Mouse (Mus musculus): Measurements from ENCODE around the gene Rab11fip3. TPM values are rescaled to one million over a fixed set of nuclear protein-coding genes. Genes with fewer than 3 reads are reported as not detected.

Rab11fip3 gene
- total and polyA plus RNA-seq, 3 experiments = 29.3 to 30.5 (median 29.7) TPM

DNA sequence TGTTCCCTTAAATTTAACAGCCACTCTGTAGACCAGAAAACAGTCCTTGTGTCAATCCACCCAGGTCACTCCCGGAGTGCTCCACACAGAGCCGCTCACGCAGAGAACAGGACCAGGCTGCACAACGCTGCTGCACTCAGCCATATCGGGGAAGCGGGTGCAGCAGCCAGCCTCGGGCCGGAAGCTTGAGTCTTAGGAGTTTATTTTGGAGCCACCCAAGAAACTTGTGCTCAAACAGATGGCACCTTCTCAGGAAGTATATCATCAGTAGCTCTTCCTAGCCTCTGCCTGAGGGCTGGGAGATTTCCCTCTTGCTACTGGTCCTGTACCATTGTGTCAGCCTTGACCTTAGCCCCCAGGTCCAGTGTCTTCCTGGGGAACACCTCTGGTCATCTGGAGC is 12.1 kb downstream of the Rab11fip3 start:
- no peak overlapping the region for H3K27ac ChIP-seq
- no peak overlapping the region for H3K9ac ChIP-seq (ENCODE audit: low read depth, low read length)
- no peak overlapping the region for H3K4me3 ChIP-seq
- TF ChIP-seq CTCF (IDR thresholded peaks at IDR 0.05) (no peak), POLR2A (IDR thresholded peaks at IDR 0.05; ENCODE audit: insufficient read depth, low read depth, low read length) (no peak), EP300 (IDR thresholded peaks at IDR 0.05; ENCODE audit: insufficient read depth, low read depth, low read length) (no peak)
- no peaks in the 10 kb centered on the region for H3K4me1 ChIP-seq (ENCODE audit: control insufficient read depth, insufficient read depth, low read length)
- H3K27me3 ChIP-seq (ENCODE audit: control insufficient read depth, insufficient read depth, low read length) = no peaks in the 10 kb centered on the region
- 89% methylated on average over 8 of the region's 8 CpGs for WGBS
- intact Hi-C loops (cut with DNase I) = no loop called here
- H3K79me2 ChIP-seq (replicated peaks; ENCODE audit: control insufficient read depth, insufficient read depth, low read length) = no peaks in the 10 kb centered on the region
- DNase-seq = no peak
- no peaks in the 10 kb centered on the region for H3K36me3 ChIP-seq (ENCODE audit: control insufficient read depth, insufficient read depth, low read length)

DNA sequence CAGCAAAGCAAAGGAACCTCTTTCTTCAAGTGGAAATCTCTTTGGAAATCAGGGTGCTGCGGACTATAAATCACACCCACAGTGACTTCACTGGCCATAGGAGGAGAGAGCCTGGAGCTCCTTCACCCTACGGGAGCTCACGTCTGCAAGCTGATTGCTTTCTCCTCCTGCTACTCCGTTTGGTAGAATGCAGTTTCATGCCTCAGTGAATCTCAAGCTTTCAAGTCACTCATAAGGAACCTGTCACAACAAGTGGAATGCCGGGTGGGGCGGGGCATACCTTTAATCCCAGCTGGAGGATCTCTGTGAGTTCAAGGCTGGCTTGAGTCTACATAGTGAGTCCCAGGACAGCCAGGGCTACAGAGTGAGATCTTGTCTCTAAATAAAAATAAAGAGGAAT is 14.2 kb downstream of the Rab11fip3 start:
- Histone ChIP-seq H3K4me1 (ENCODE audit: control insufficient read depth, insufficient read depth, low read length) (no peaks in the 10 kb centered on the region), H3K9ac (ENCODE audit: low read depth, low read length) (no peak overlapping the region), H3K4me3 (no peak overlapping the region), H3K27ac (no peak overlapping the region), H3K36me3 (ENCODE audit: control insufficient read depth, insufficient read depth, low read length) (no peaks in the 10 kb centered on the region), H3K27me3 (ENCODE audit: control insufficient read depth, insufficient read depth, low read length) (no peaks in the 10 kb centered on the region), H3K79me2 (replicated peaks; ENCODE audit: control insufficient read depth, insufficient read depth, low read length) (peaks cover 3% of the 10 kb centered on the region; the same call in 1 of the 2 replicates)
- WGBS = 87% methylated on average over 6 of the region's 6 CpGs
- no peak for DNase-seq
- intact Hi-C loops (cut with DNase I) = no loop called here
- TF ChIP-seq CTCF (IDR thresholded peaks at IDR 0.05) = no peak
- no peak for TF ChIP-seq EP300 (IDR thresholded peaks at IDR 0.05; ENCODE audit: insufficient read depth, low read depth, low read length)
- TF ChIP-seq POLR2A (IDR thresholded peaks at IDR 0.05; ENCODE audit: insufficient read depth, low read depth, low read length) = no peak

DNA sequence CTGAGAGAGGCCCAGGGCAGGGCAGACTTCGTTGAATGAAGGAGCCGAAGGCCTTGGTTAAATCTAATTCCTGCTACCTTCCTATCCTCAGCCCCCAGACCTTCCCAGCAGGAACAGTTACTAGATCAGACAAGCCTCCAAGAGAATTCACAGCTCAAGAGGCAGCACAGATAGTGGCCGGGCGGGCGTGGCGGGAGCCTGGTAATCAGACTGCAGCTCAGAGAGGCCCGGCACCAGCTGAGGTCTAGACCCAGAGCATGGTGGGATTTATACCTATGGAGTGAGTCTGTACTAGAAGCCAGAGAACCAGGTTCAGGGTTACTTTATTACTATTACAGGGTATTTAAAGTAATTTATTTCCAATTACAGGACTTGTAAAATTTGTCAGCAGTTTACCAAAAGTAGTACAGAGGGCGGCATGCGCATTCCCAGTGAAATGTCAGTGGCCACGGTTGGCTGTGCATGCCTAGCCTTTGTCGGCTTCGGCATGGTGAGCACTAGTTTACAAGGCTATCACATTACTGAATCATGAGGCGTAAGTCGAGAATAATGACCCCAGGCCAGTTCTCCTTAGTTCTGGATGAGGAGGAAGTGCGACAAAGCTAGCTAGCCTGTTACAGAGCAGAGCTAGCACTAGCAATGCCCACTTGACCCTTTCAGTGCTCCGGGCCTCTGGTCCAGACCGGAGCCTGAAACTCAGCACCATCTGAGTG is 15.1 kb downstream of the Rab11fip3 start:
- H3K36me3 ChIP-seq (ENCODE audit: control insufficient read depth, insufficient read depth, low read length) = no peaks in the 10 kb centered on the region
- DNase-seq = no peak
- no peaks in the 10 kb centered on the region for H3K27me3 ChIP-seq (ENCODE audit: control insufficient read depth, insufficient read depth, low read length)
- TF ChIP-seq POLR2A (IDR thresholded peaks at IDR 0.05; ENCODE audit: insufficient read depth, low read depth, low read length) (no peak), CTCF (IDR thresholded peaks at IDR 0.05) (no peak), EP300 (IDR thresholded peaks at IDR 0.05; ENCODE audit: insufficient read depth, low read depth, low read length) (no peak)
- H3K79me2 ChIP-seq (replicated peaks; ENCODE audit: control insufficient read depth, insufficient read depth, low read length) = peaks cover 3% of the 10 kb centered on the region; the same call in 1 of the 2 replicates
- no peaks in the 10 kb centered on the region for H3K4me1 ChIP-seq (ENCODE audit: control insufficient read depth, insufficient read depth, low read length)
- H3K27ac ChIP-seq = no peak overlapping the region
- H3K9ac ChIP-seq (ENCODE audit: low read depth, low read length) = no peak overlapping the region
- intact Hi-C loops (cut with DNase I) = no loop called here
- H3K4me3 ChIP-seq = no peak overlapping the region
- 75% methylated on average over 17 of the region's 17 CpGs for WGBS

DNA sequence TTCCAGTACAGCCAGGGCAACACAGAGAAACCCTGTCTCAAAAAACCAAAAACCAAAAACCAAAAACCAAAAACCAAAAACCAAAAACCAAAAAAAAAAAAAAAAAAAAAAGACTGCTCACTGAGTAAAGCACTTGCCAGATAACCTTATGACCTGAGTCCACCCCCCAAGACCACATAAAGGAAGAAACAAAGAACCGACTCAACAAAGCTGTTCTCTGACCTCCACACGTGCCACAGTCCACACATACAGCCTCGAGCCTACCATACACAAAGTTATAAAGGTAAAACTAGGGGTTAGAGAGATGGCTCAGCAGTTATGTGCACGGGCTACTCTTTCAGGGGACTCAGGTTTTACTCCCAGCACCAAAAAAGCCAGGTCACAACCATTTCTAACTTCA is 16.6 kb downstream of the Rab11fip3 start:
- WGBS = 72% methylated on average over 4 of the region's 4 CpGs
- peaks cover 3% of the 10 kb centered on the region; the same call in 1 of the 2 replicates for H3K79me2 ChIP-seq (replicated peaks; ENCODE audit: control insufficient read depth, insufficient read depth, low read length)
- no peaks in the 10 kb centered on the region for H3K36me3 ChIP-seq (ENCODE audit: control insufficient read depth, insufficient read depth, low read length)
- no peak overlapping the region for H3K27ac ChIP-seq
- H3K4me1 ChIP-seq (ENCODE audit: control insufficient read depth, insufficient read depth, low read length) = no peaks in the 10 kb centered on the region
- DNase-seq = no peak
- intact Hi-C loops (cut with DNase I) = no loop called here
- no peak overlapping the region for H3K4me3 ChIP-seq
- H3K27me3 ChIP-seq (ENCODE audit: control insufficient read depth, insufficient read depth, low read length) = no peaks in the 10 kb centered on the region
- TF ChIP-seq EP300 (IDR thresholded peaks at IDR 0.05; ENCODE audit: insufficient read depth, low read depth, low read length) (no peak), POLR2A (IDR thresholded peaks at IDR 0.05; ENCODE audit: insufficient read depth, low read depth, low read length) (no peak), CTCF (IDR thresholded peaks at IDR 0.05) (no peak)
- no peak overlapping the region for H3K9ac ChIP-seq (ENCODE audit: low read depth, low read length)

DNA sequence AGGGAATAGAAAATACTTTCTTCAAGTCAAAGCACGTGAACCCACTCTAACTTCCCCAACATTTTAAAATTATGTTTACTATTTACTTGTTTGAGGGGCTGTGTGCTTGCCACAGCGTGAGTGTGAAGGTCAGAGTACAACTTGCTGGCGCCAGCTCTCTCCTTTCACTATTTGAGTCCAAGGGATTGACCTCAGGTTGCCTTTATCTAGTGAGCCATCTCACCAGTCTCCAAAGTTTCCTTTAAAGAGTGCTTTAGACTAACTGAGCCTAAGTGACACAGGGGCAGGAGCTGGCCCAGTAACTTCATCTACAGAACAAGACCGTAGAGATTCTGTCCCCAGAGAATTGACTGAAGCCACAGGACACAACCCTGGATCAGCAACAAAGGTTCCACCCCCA is 17.3 kb downstream of the Rab11fip3 start:
- Histone ChIP-seq H3K27me3 (ENCODE audit: control insufficient read depth, insufficient read depth, low read length) (no peaks in the 10 kb centered on the region), H3K9ac (ENCODE audit: low read depth, low read length) (no peak overlapping the region), H3K79me2 (replicated peaks; ENCODE audit: control insufficient read depth, insufficient read depth, low read length) (peaks cover 3% of the 10 kb centered on the region; the same call in 1 of the 2 replicates), H3K4me1 (ENCODE audit: control insufficient read depth, insufficient read depth, low read length) (no peaks in the 10 kb centered on the region), H3K4me3 (no peak overlapping the region), H3K27ac (no peak overlapping the region), H3K36me3 (ENCODE audit: control insufficient read depth, insufficient read depth, low read length) (no peaks in the 10 kb centered on the region)
- intact Hi-C loops (cut with DNase I) = no loop called here
- TF ChIP-seq POLR2A (IDR thresholded peaks at IDR 0.05; ENCODE audit: insufficient read depth, low read depth, low read length) = no peak
- no peak for TF ChIP-seq CTCF (IDR thresholded peaks at IDR 0.05)
- TF ChIP-seq EP300 (IDR thresholded peaks at IDR 0.05; ENCODE audit: insufficient read depth, low read depth, low read length) = no peak
- 82% methylated on average over 4 of the region's 4 CpGs for WGBS
- DNase-seq = no peak

DNA sequence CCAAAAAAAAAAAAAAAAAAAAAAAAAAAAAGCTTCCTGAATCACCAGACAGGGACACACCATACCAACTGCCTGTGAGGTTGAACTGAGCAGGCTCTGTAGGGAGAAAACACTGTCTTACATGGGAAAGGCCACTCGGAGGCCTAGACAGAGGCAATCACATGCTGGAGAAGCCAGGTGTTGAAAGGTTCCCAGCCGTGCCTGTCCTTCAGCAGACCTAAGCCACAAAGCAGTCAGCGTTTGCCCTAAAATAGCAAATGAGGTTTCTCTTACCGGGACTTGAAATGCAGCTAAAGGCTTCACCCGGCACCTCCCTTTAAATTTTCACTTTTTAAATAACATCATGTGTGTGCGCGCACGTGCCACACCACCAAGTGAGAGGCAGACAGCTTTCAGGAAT is 21.2 kb downstream of the Rab11fip3 start:
- no peaks in the 10 kb centered on the region for H3K36me3 ChIP-seq (ENCODE audit: control insufficient read depth, insufficient read depth, low read length)
- H3K27ac ChIP-seq = no peak overlapping the region
- H3K27me3 ChIP-seq (ENCODE audit: control insufficient read depth, insufficient read depth, low read length) = no peaks in the 10 kb centered on the region
- no peak overlapping the region for H3K9ac ChIP-seq (ENCODE audit: low read depth, low read length)
- no peak for DNase-seq
- H3K4me1 ChIP-seq (ENCODE audit: control insufficient read depth, insufficient read depth, low read length) = peaks cover 3% of the 10 kb centered on the region
- H3K79me2 ChIP-seq (replicated peaks; ENCODE audit: control insufficient read depth, insufficient read depth, low read length) = peaks cover 3% of the 10 kb centered on the region; the same call in 1 of the 2 replicates
- 70% methylated on average over 8 of the region's 8 CpGs for WGBS
- TF ChIP-seq EP300 (IDR thresholded peaks at IDR 0.05; ENCODE audit: insufficient read depth, low read depth, low read length) = no peak
- TF ChIP-seq POLR2A (IDR thresholded peaks at IDR 0.05; ENCODE audit: insufficient read depth, low read depth, low read length) = no peak
- TF ChIP-seq CTCF (IDR thresholded peaks at IDR 0.05) = no peak
- H3K4me3 ChIP-seq = no peak overlapping the region
- intact Hi-C loops (cut with DNase I) = no loop called here
